Mouse (Mus musculus): Measurements from ENCODE around the gene Robo4.

Robo4 gene

GRCm38 (mm10) chr9:37400585-37400984 lies 1.1 kb upstream of the Robo4 start:
- DNase-seq (ENCODE audit: low read depth in 1 of 2, low spot score in 2 of 2), result no peak

GRCm38 (mm10) chr9:37402501-37402900 lies 804 bp downstream of the Robo4 start:
- no peak for DNase-seq (ENCODE audit: low read depth in 1 of 2, low spot score in 2 of 2)

GRCm38 (mm10) chr9:37403011-37403410 lies 1.3 kb downstream of the Robo4 start:
- DNase-seq (ENCODE audit: low read depth in 1 of 2, low spot score in 2 of 2), result no peak

- DNase-seq (ENCODE audit: low read depth in 1 of 2, low spot score in 2 of 2), result no peak
These were observed 4.7 kb downstream of the Robo4 start for GRCm38 (mm10) chr9:37406372-37406771.

GRCm38 (mm10) chr9:37407850-37408502 lies 6.3 kb downstream of the Robo4 start:
- DNase-seq (ENCODE audit: low read depth in 1 of 2, low spot score in 2 of 2), result no peak

- DNase-seq (ENCODE audit: low read depth in 1 of 2, low spot score in 2 of 2), result no peak
These were observed 8.2 kb downstream of the Robo4 start for GRCm38 (mm10) chr9:37409698-37410445.

- no peak for DNase-seq (ENCODE audit: low read depth in 1 of 2, low spot score in 2 of 2)
These were observed 11.3 kb downstream of the Robo4 start for GRCm38 (mm10) chr9:37412989-37413388.

- DNase-seq (ENCODE audit: low read depth in 1 of 2, low spot score in 2 of 2), result no peak
These were observed 13.0 kb downstream of the Robo4 start for GRCm38 (mm10) chr9:37414666-37415065.

- no peak for DNase-seq (ENCODE audit: low read depth in 1 of 2, low spot score in 2 of 2)
These were observed 17.1 kb downstream of the Robo4 start for GRCm38 (mm10) chr9:37418791-37419190.

- peak; percentile 54 to 69 for DNase-seq (ENCODE audit: low read depth in 1 of 2, low spot score in 2 of 2)
These were observed 19.0 kb downstream of the Robo4 start for GRCm38 (mm10) chr9:37420676-37421075.

GRCm38 (mm10) chr9:37421239-37421638 lies 19.5 kb downstream of the Robo4 start:
- no peak for DNase-seq (ENCODE audit: low read depth in 1 of 2, low spot score in 2 of 2)

- no peak for DNase-seq (ENCODE audit: low read depth in 1 of 2, low spot score in 2 of 2)
These were observed 27.6 kb downstream of the Robo4 start for GRCm38 (mm10) chr9:37429326-37429725.

GRCm38 (mm10) chr9:37430582-37430981 lies 28.9 kb downstream of the Robo4 start:
- DNase-seq (ENCODE audit: low read depth in 1 of 2, low spot score in 2 of 2), result peak; percentile 28 to 53

- DNase-seq (ENCODE audit: low read depth in 1 of 2, low spot score in 2 of 2), result no peak
These were observed 30.4 kb downstream of the Robo4 start for GRCm38 (mm10) chr9:37432026-37432666.

- DNase-seq (ENCODE audit: low read depth in 1 of 2, low spot score in 2 of 2), result no peak
These were observed 31.2 kb downstream of the Robo4 start, which contains the start of gene Robo3 for GRCm38 (mm10) chr9:37432720-37433421. Gene Robo3 (minus strand): TSS chr9:37433246.

- DNase-seq (ENCODE audit: low read depth in 1 of 2, low spot score in 2 of 2), result no peak
These were observed 32.3 kb downstream of the Robo4 start for GRCm38 (mm10) chr9:37433823-37434560.

GRCm38 (mm10) chr9:37434932-37435331 lies 33.2 kb downstream of the Robo4 start:
- no peak for DNase-seq (ENCODE audit: low read depth in 1 of 2, low spot score in 2 of 2)

- DNase-seq (ENCODE audit: low read depth in 1 of 2, low spot score in 2 of 2), result no peak
These were observed 33.9 kb downstream of the Robo4 start for GRCm38 (mm10) chr9:37435616-37436015.

- DNase-seq (ENCODE audit: low read depth in 1 of 2, low spot score in 2 of 2), result no peak
These were observed 36.4 kb downstream of the Robo4 start for GRCm38 (mm10) chr9:37437772-37438735.

- no peak for DNase-seq (ENCODE audit: low read depth in 1 of 2, low spot score in 2 of 2)
These were observed 50.7 kb downstream of the Robo4 start for GRCm38 (mm10) chr9:37452401-37452800.
